Mouse (Mus musculus): ENCODE results near the gene Npcd. TPM values are rescaled to one million over a fixed set of nuclear protein-coding genes. Genes with fewer than 3 reads are reported as not detected.

The Npcd gene
- polyA plus RNA-seq, 1 experiment, result not detected

DNA sequence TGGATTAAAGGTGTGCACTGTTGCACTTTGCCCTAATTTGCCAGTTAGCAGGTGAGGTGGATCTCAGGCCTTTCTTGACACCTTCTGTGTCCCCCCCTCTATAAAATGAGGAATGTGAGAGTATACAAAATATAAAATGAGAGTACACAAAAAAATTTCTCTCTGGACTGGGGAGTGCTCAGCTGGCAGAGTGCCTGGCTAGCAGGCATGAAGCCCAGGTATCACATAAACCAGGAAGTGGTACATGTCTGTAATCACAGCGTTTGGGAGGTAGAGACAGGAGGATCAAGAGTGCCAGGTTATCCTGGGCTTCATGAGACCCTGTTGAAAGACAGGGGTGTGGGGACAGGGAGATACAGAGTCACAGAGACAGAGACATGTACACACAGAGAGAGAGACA lies 27.0 kb downstream of the Npcd start:
- 0% methylated on average over 1 of the region's 1 CpGs for WGBS
- DNase-seq (ENCODE audit: low read depth, low spot score), result no peak

DNA sequence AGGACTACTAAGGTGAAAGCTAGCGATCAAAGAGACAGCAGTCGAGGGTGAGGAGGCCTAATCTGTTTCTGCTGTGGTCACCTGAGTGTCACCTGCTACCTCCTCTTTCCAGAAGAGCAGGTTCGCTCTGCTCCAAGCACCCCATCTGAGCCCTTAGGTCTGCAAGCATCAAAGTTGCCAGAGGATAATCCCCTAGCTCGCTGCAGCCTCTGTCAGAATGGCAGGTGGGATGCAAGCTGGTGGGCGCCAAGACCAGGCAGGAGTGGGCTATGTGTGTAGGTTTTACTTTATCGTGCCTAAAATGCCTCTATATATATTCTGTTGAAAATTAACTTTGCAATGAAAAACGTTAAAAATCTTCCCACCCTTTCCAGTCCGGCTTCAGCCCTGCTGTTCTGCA lies 28.8 kb downstream of the Npcd start:
- WGBS, result 23% methylated on average over 8 of the region's 8 CpGs
- no peak for DNase-seq (ENCODE audit: low read depth, low spot score)

DNA sequence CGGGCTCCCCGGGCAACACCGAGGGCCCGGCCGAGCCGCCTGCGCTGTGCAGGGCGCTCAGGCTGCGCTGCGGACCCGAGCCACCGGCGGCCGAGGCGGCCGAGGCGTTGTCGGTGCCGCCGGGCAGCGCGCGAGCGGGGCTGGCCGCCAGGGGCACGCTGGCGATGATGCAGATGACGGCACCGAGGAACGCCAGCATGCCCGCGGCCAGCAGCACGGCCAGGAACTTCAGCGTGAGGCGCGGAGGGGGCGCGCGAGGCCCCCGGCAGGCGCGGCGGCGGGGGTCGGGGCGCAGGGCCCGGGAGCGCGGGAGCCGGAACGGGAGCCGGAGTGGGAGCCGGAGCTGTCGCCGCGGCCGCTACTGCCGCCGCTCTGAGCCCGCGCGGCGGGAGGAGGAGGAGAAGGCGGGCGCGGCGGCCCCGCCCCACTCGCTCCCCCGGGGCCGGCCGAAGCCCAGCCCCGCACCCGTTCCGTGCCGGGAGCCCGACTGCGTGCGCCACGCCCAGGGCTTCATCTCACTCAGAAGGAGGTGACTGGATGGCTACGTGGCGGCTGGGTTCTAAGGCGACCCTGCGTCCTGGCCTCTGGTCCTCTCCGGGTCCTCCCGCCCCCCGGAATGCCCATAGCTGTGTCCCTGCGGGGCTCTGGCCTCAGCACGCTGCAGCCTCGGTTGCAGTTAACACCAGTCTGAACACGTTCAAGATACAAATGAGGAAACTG lies 29.5 kb downstream of the Npcd start, which contains the start of gene Nptxr:
TSS of gene Nptxr (minus strand) at position 415 of the 720 bp plus-strand sequence.
- under 1% methylated on average over 83 of the region's 91 CpGs for WGBS
- DNase-seq (ENCODE audit: low read depth, low spot score), result no peak

DNA sequence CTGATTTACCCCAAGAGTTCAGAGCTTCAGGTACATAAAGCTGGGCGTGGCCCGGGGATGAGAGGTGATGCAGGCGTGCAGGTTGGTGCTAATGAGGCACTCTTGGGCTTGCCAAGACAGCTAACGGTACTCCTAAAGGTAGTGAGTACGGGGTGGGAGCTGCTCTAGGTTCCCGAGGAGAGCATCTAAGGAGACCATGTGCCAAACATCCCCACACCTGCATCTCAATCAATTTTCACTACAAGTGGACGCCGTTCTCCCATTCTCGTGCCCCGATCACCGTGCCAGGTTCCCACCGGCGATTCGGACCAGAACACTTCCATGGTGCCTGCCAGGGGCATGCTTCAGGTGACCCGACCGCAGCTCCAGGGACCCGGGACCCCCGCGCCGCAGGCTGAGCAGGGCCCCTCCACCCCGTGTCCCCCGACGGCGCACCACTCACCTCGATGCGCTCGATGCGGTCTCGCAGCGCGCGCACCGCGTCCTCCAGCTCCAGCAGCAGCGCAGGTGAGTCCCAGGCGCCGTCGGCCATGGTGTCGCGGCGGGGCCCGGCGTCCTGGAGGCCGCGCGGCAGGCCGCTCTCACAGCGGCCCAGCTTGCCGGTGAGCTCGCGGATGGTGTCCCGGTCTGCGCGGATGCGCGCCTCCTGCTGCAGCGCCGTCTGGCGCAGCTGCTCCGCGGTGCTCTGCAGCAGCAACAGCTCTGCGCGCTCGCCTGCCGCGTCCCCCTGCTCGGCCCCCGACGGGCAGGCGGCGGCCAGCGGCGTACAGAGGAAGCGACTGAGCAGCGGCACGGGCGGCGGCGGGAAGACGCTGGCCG lies 30.3 kb downstream of the Npcd start:
- WGBS, result 6% methylated on average over 81 of the region's 81 CpGs
- DNase-seq (ENCODE audit: low read depth, low spot score), result no peak

DNA sequence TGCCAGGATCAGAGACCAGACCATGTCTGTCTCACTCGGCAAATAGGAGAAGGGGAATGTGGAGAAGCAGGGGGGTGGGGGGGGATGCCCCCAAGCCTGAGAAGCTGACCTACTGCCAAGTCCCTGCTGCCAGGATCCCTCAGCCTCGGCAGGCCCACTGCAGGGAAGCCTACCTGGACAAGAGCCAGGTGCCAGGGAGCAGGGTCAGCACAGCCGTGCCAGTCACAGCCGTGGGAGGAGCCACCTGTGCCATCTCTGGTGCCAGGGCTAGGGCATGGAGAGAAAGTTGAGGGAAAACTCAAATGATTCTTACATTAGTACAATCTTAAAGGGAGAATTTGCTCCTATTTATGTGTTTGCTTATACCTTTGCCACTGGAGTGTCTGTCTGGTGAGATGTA lies 31.7 kb downstream of the Npcd start:
- no peak for DNase-seq (ENCODE audit: low read depth, low spot score)
- 37% methylated on average over 4 of the region's 4 CpGs for WGBS

- 72% methylated on average over 2 of the region's 2 CpGs for WGBS
- no peak for DNase-seq (ENCODE audit: low read depth, low spot score)
Measured at GRCm38 (mm10) chr15:79801646-79802045, 32.4 kb downstream of the Npcd start.

DNA sequence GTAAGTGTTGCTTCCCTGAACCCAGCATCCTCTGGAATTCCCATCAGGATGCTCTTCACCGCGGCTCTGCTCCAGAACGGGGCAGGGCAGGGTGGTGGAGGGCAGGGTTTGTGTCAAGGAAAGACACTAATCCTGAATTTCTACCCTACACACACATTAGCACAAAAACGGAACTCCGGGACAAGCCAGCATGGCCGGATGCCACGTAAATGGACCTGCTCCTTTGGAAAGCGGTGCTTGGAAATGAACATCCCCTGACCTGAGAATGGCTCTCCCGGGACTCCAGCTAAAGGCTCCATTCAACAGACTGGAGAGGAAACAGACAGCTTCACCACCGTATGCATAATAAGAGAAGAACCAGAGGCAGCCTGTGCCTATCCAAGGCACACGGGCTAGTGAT lies 33.3 kb downstream of the Npcd start:
- DNase-seq (ENCODE audit: low read depth, low spot score), result no peak
- WGBS, result 69% methylated on average over 11 of the region's 11 CpGs

DNA sequence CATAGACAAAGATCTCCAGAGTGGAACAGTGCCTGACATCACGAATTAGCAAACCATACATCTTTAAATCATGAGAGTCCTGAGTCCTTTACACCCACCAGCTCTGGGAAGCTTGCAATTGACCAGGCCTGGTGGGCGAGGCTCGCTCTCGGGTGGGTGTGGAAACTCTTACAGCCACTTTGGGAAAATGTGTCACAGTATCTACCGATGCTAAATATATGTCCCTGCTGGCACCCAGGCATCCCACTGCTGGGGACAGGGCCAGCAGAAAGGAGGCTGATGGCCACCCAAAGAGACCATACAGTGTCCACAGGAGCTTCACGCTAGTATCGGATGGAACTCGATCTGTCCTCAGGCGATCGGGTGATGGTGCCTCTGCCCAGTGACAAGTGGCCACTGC lies 35.4 kb downstream of the Npcd start:
- DNase-seq (ENCODE audit: low read depth, low spot score), result no peak
- whole genome bisulfite sequencing, result 82% methylated on average over 10 of the region's 10 CpGs

GRCm38 (mm10) chr15:79797680-79798079 lies 36.4 kb downstream of the Npcd start:
- DNase-seq (ENCODE audit: low read depth, low spot score), result no peak
- 81% methylated on average over 8 of the region's 8 CpGs for WGBS

DNA sequence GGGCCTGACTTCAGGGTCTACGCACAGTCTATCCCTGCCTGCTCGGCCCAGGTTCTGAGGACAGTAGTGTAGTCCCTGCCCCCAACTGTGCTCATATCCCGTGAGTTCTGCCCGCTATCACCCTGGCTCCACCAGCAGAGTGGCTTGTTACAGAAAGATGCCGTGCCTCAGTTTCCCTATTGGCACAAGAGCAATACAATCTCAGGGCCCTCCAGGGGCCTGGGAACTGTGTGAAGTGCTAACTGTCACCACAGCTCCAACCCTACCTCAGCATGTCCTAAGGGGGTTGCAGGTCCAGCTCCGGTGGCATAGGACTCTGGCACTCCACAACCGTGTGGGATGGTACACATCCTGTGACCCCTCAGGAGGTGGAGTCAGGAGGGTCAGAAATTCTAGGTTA lies 36.9 kb downstream of the Npcd start:
- WGBS, result 86% methylated on average over 7 of the region's 7 CpGs

GRCm38 (mm10) chr15:79796256-79796655 lies 37.8 kb downstream of the Npcd start:
- 78% methylated on average over 12 of the region's 12 CpGs for WGBS
- no peak for DNase-seq (ENCODE audit: low read depth, low spot score)

More for the DNA sequence above, 36.9 kb downstream of the Npcd start:
- DNase-seq (ENCODE audit: low read depth, low spot score), result no peak

DNA sequence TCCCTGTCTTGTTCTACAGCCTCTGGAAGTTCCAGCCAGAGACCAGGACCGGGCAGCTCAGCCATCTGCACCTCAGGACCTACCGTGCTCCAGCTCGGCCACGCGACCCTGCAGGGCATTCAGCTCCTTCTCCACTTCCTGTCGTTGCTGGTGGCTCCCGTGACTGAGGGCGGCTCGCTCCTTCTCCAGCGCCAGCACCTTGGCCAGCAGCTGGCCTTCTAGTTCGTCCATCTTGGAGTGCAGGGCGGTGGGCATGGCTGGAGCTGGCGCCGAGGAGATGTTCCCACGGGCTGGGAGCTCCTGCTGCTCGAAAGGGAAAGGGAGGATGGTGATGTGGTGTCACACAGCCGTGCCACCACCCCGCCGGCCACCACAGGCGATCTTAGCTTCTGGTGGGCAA lies 39.9 kb downstream of the Npcd start:
- DNase-seq (ENCODE audit: low read depth, low spot score), result no peak
- WGBS, result 24% methylated on average over 20 of the region's 20 CpGs

- WGBS, result 85% methylated on average over 9 of the region's 9 CpGs
- no peak for DNase-seq (ENCODE audit: low read depth, low spot score)
Measured at GRCm38 (mm10) chr15:79793076-79793475, 41.0 kb downstream of the Npcd start.

DNA sequence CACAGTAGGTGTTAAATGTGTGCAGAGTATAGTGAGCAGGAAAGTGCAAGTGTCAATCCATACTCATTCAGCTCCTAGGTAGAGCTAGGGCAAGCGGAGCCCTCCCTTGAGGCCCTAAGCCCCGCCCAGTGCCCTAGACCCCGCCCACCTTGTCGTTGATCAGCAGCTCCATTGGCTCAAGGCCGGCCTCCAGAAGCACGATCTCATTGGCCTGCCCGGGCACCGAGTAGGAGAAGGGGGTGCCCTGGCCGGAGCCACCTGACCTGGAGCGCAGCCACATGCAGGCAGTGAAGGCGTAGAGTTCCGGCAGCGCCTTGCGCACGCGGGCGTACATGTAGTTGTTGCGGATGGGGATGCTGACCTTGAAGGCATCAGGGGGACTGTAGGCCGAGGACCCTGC lies 41.6 kb downstream of the Npcd start:
- WGBS, result 38% methylated on average over 19 of the region's 19 CpGs
- no peak for DNase-seq (ENCODE audit: low read depth, low spot score)

DNA sequence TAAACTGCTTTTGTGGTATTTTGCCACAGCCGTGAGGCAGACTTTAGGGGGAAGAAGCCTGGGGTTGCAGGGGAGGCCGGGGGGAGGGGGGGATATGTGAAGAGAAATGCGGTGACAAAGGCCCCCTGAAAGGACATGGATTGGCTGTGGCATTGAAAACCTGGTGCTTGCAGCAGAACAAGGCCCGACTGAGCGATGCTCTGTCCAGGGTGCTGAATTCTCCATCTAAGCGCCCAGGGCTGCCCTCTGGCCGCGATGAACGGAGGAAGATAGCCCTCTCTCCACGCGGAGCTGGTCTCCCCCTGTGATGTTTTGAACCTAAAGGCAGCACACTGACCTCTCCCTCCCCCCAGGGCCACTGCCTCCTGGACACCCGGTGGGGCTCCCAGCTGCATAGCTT lies 42.5 kb downstream of the Npcd start:
- peak; percentile 13 for DNase-seq (ENCODE audit: low read depth, low spot score)
- 10% methylated on average over 12 of the region's 12 CpGs for WGBS

DNA sequence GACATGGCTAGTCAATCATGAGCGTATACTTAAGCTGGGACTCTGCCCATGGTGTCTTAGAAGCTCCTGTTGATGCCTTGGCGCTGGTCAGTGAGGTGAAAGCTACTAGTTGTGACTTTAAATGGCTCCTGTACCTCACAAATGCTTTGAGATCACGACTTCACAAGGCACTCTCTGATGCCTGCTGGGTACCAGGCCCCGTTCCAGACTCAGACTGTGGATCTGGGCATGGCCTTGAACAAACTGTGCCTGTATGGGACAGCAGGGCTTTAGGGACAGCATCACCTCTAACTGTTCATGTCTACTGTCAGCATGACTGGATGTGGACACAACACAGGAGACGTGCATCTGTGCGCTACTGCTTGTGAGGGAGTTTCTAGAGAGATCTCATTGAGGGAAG lies 43.1 kb downstream of the Npcd start:
- 78% methylated on average over 6 of the region's 6 CpGs for WGBS
- DNase-seq (ENCODE audit: low read depth, low spot score), result no peak

- WGBS, result 59% methylated on average over 8 of the region's 8 CpGs
- DNase-seq (ENCODE audit: low read depth, low spot score), result no peak
Measured at GRCm38 (mm10) chr15:79790111-79790510, 43.9 kb downstream of the Npcd start.

DNA sequence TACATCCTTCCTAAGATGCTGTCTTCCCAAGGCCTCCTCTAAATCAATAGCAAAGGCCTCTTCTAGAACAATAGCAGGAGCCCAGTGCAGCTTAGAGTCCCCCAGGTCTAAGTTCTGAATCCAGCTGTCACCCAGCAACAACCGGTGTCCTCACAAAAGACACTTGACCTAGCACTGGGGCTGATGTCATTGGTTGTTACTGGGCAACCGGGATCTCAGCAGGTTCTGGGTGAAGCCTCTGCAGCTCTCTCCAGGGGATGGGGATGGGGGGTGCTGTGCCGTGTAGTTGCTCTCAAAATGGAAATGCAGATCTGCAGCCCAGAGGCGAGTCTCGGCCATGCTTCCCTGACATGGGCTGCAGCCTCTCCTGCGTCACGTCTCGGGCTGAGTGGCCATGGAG lies 46.2 kb downstream of the Npcd start:
- no peak for DNase-seq (ENCODE audit: low read depth, low spot score)
- 59% methylated on average over 8 of the region's 8 CpGs for WGBS

GRCm38 (mm10) chr15:79785056-79785455 lies 49.0 kb downstream of the Npcd start:
- DNase-seq (ENCODE audit: low read depth, low spot score), result no peak
- WGBS, result 53% methylated on average over 1 of the region's 1 CpGs

DNA sequence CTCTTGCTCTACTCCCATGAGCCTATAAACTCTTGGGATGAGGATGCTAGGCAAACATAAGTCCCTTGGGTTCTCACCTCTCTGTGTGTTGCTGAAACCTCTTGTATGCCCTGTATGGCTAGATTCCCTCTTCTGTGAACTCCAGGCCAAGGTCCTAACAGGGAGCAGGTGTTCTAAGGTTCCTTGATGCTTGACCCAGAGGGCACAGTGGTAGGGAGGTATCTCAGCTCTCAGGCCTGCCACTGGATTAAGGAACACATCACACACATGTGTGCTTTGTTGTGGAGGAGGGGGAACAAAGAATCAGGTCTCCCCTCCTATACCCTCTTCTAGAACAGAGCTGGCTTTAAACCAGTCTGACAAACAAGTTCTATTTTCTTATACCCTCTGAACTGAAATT lies 56.3 kb downstream of the Npcd start, which contains the start of gene Dnal4:
TSS of gene Dnal4 (minus strand) at position 101 of the 400 bp plus-strand sequence.
- no peak for DNase-seq (ENCODE audit: low read depth, low spot score)

- no peak for DNase-seq (ENCODE audit: low read depth, low spot score)
- 66% methylated on average over 7 of the region's 7 CpGs for whole genome bisulfite sequencing
Measured at GRCm38 (mm10) chr15:79775662-79776061, 58.4 kb downstream of the Npcd start.

Data from large intestine, adult 2 months (tissue).